Mouse (Mus musculus): ENCODE results near the gene Exosc7. TPM values are rescaled to one million over a fixed set of nuclear protein-coding genes. Genes with fewer than 3 reads are reported as not detected.

Gene Exosc7
- polyA plus RNA-seq (2014; fragmentation: Illumina TruSeq; extraction: RNeasy Lipid Tissue Mini Kit (QIAGEN cat#74804); ENCODE audit: low read depth, low replicate concordance), result 14.1 TPM

GRCm38 (mm10) chr9:123112805-123113521, at the start of gene Exosc7, which contains the start of gene Zdhhc3:
Gene Exosc7, plus strand, starts transcription at chr9:123113215.
Gene Zdhhc3, minus strand, starts transcription at chr9:123113205.

GRCm38 (mm10) chr9:123150241-123151020, 37.4 kb downstream of the Exosc7 start, which contains the start of gene Clec3b:
Gene Clec3b, plus strand, starts transcription at chr9:123150946.

Other genes with a start within 250 kb of the Exosc7 start
- gene Zfp445, start 247.2 kb upstream of the Exosc7 start, polyA plus RNA-seq (2014; fragmentation: Illumina TruSeq; extraction: RNeasy Lipid Tissue Mini Kit (QIAGEN cat#74804); ENCODE audit: low read depth, low replicate concordance), result 56.2 TPM
- 19.9 TPM for gene Zkscan7, start 227.5 kb upstream of the Exosc7 start, polyA plus RNA-seq (2014; fragmentation: Illumina TruSeq; extraction: RNeasy Lipid Tissue Mini Kit (QIAGEN cat#74804); ENCODE audit: low read depth, low replicate concordance)
- 1.1 TPM for gene Zfp105, start 190.1 kb upstream of the Exosc7 start, polyA plus RNA-seq (2014; fragmentation: Illumina TruSeq; extraction: RNeasy Lipid Tissue Mini Kit (QIAGEN cat#74804); ENCODE audit: low read depth, low replicate concordance)
- gene 1110059G10Rik, start 162.2 kb upstream of the Exosc7 start, polyA plus RNA-seq (2014; fragmentation: Illumina TruSeq; extraction: RNeasy Lipid Tissue Mini Kit (QIAGEN cat#74804); ENCODE audit: low read depth, low replicate concordance), result 36.3 TPM
- gene Kif15, start 162.2 kb upstream of the Exosc7 start, polyA plus RNA-seq (2014; fragmentation: Illumina TruSeq; extraction: RNeasy Lipid Tissue Mini Kit (QIAGEN cat#74804); ENCODE audit: low read depth, low replicate concordance), result 0.40 TPM
- gene Tmem42, start 91.9 kb upstream of the Exosc7 start, polyA plus RNA-seq (2014; fragmentation: Illumina TruSeq; extraction: RNeasy Lipid Tissue Mini Kit (QIAGEN cat#74804); ENCODE audit: low read depth, low replicate concordance), result 7.2 TPM
- gene Tgm4, start 78.5 kb upstream of the Exosc7 start, polyA plus RNA-seq (2014; fragmentation: Illumina TruSeq; extraction: RNeasy Lipid Tissue Mini Kit (QIAGEN cat#74804); ENCODE audit: low read depth, low replicate concordance), result not detected
- gene Zdhhc3, start within 50 bp of the Exosc7 start, polyA plus RNA-seq (2014; fragmentation: Illumina TruSeq; extraction: RNeasy Lipid Tissue Mini Kit (QIAGEN cat#74804); ENCODE audit: low read depth, low replicate concordance), result 12.8 TPM
- gene Clec3b, start 37.7 kb downstream of the Exosc7 start, polyA plus RNA-seq (2014; fragmentation: Illumina TruSeq; extraction: RNeasy Lipid Tissue Mini Kit (QIAGEN cat#74804); ENCODE audit: low read depth, low replicate concordance), result not detected
- 5.0 TPM for gene Cdcp1, start 102.8 kb downstream of the Exosc7 start, polyA plus RNA-seq (2014; fragmentation: Illumina TruSeq; extraction: RNeasy Lipid Tissue Mini Kit (QIAGEN cat#74804); ENCODE audit: low read depth, low replicate concordance)
- 0.29 TPM for gene Tmem158, start 147.5 kb downstream of the Exosc7 start, polyA plus RNA-seq (2014; fragmentation: Illumina TruSeq; extraction: RNeasy Lipid Tissue Mini Kit (QIAGEN cat#74804); ENCODE audit: low read depth, low replicate concordance)